Mouse (Mus musculus): ENCODE measurements around the gene Ppp1r14c.
"Not testable (repeated sequence)": the region's sequence is repeated elsewhere in the genome, so short reads cannot be mapped to it uniquely, and the experiment has no call there.

Ppp1r14c gene

DNA sequence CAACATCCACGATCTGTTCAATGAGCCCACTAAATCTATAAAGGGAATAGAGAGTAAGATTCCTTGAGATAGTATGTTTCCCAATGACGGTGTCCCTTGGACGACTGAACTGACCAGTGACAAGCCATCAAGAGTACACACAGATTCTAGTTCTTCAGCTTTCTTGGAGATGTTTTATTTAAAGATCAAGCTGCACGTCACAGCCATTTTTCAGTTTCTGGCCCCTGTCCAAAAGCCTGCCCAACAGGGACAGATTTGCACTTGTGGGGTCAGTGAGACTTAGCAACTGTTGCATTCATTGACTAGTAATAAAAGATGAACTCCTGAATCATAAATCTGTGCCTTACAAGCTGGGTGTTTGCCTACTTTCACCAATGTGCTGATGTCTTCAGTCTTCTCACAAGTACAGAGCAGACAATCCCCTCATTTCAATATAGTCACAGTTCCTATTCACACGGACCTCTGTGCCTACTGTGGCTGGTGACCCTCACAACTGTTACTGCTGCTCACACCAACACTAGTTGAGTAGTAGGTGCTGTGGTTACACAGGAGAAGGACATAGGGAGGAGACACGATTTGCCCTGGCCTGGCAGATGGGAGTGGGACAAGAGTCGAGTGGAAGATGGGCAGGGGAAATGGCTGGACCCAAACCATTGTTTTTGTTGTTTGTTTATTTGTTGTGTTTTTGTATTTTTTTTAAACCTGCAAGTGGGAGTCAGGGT lies 37.7 kb downstream of the Ppp1r14c start:
- no peak for DNase-seq

DNA sequence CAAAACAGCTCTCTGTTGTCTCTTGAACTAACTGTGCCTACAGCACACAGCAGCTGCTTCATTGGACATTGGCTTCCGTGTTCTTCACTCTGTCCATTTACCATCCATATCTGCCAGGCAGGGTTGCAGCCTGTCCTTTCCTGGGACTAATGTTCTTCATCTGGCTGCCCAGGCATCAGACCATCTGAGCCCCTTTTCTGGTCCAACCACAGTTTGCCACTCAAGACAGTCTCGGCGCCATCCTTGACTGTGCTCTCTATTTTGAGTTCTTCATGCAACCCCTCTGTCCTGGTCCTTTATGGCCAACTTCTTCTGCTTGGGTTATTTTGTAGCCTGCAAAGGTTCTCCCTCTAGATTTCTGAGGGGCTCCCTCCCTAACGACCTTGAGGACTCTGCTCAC lies 38.5 kb downstream of the Ppp1r14c start:
- no peak for DNase-seq

DNA sequence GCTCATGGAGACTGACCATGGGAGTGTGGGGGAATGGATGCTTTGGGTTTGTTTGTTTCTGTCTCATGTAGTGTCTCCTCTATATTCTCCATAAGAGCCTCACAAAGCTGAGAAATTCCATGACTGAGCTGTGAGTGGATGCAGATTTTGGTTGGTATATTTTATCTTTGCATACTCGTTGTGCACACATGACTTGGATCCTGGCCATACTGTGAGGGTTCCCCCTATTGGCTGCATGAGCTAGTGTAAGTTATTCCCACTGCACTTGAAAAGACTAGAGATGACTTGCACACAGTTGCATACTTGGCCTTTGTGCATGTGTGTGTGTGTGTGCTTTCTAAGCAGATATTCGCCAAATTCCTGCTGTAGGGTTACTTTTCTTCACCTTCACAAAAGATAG lies 40.4 kb downstream of the Ppp1r14c start:
- no peak for DNase-seq

DNA sequence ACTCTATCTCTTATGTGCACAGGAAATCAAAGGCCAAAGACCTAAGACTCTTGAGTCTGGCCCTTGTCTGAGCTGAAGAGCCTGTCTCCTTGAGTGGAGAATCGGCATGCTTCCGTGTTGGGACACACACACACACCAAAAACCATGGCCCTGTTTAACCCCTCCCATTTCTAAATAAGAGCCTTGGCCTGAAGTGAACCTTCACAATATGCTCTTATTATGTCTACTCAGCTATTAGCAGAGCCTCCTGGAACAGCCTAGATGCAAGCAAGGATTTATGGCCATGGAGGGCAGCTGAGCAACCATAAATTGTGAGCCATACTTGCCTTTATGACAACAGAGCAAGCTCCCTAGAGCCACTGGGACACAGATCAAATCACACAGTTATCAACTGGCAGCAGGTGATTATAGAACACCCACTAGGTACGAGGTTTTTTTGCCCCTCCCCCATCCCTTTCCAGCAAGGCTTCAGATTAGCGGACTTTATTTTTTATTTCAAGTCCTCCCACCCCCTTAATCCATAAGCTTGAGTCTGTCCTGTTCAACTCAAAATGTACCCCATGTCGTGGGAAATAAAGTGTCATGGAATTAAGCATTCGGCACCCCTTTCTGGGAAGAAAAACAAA lies 42.3 kb downstream of the Ppp1r14c start:
- no peak for DNase-seq

DNA sequence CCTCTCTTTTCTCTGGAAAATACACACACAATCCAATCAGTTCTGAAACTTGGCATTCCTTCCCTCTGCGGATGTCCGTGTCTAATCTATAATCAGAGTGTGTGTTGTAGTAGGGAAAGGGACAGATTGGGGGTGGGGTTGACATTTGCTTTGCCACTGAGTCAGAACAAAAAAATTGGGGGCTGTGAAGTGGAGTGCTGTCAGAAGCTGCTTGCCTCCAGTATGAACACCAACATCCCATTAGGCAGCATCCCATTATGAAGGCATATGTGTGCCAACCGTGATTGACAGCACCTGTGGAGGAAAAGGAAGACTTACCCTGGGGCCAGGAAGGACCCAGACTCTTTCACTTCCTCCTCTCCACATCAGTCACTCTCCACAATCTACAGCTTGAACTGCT lies 42.8 kb downstream of the Ppp1r14c start:
- no peak for DNase-seq

DNA sequence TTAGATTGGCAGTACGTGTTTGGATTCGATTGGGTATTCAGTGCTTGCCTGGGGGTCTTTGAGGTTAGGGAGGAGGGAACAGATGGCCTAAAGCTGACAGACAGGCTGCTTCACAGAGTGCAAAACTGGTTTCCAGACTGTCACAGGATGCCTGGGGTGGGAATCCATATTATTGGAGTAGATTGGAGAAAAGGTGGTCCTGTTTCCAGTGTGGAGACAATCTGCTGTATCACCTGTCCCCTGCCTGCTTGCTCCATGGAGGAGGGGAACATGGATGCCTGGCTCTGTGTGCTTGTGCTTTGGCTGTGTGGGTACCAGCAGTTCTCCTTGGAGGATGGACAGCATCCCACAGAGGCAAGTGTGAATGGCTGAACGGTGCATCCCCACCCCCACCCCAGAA lies 45.4 kb downstream of the Ppp1r14c start:
- no peak for DNase-seq

DNA sequence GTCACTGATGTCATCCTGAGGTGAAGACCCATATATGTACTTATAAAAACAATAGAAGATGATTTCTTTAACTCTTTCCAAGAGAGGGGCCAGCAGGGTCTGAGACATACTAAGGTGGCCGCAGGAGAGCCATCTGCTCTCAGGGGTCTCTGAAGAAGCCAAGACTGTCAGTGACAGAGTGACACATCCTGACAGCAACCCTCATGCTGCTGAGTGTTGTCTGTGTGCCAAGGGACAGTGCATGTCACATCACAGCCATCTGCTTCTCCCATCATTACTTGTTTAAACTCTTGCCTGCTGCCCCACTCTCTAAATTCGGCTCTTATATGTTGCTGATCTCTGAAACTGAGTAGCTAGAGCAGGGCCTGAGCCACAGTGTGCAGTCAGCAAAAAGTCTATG lies 45.8 kb downstream of the Ppp1r14c start:
- DNase-seq = no peak

DNA sequence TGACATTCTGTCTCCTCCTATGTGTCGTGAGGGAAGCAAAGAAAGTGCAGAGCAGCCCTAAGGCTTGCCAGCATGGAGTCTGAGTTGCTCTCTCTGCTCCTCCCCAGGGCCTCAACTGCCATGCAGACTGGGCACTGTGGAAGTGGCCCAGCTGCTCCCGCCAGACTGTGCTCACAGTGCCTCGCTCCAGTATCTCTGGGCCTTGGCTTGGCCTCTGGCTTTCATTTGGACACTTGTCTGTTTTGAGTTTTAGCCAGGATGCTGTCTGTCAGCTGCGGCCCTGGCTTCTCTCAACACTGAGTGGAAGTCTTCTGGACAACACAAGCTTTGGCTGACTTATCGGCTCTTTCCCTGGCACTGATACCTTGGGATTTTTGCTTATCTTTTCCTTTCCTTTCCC lies 49.0 kb downstream of the Ppp1r14c start:
- no peak for DNase-seq

DNA sequence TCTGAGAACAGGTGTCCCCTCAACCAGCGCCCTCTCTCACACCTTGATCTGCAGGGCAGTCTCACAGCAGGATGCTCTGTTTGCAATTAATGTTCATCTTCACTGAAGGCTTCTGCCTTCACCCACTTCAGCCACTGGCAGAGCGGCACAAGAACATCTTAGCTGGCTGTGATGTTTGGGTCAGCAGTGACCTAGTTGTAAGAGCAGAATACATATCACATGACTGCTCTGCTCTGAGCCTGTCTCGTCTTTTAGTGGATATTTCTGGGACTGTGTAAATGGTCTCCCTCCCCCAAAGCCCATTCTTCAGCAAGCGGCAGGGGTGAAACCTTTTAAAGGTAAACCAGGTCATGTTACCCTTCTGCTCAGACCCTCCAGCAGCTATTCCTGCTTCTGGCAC lies 50.7 kb downstream of the Ppp1r14c start:
- no peak for DNase-seq

DNA sequence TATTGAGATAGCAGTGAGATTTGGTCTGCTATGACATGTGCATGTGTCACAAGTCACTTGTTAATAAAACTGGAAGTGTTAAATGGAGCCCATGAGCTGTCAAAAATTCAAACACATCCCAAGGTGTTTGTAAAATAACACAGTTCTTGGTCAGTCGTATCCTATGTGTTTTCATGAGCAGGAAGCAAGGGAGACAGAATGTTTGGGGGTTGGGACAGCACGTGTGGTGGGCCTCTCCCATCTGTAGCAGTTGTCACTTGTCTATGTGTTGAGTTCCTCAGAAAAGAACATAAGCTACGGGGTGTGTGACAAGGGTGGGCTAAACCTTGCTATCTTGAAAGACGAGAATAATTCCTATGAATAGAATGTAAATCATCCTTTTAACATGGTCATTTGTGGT lies 51.6 kb downstream of the Ppp1r14c start:
- DNase-seq = no peak

DNA sequence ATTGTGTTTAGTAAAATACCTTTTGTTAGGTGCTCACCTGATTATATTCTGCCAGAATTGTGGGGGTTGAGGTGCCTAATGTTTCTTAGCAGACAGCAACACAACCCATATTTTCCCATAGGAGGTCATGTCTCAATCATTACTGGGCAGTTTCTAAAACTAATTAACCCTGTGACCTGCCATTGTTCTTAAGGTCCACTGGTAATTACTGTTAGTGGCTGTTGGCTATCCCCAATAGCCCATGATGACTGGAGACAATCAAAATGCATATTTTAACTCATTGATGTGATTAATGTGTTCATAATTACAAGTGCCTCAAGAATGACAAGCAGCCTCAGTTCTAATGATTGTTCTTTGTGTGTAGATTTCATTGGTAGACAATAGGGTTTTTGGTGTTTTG lies 58.2 kb downstream of the Ppp1r14c start:
- no peak for DNase-seq

DNA sequence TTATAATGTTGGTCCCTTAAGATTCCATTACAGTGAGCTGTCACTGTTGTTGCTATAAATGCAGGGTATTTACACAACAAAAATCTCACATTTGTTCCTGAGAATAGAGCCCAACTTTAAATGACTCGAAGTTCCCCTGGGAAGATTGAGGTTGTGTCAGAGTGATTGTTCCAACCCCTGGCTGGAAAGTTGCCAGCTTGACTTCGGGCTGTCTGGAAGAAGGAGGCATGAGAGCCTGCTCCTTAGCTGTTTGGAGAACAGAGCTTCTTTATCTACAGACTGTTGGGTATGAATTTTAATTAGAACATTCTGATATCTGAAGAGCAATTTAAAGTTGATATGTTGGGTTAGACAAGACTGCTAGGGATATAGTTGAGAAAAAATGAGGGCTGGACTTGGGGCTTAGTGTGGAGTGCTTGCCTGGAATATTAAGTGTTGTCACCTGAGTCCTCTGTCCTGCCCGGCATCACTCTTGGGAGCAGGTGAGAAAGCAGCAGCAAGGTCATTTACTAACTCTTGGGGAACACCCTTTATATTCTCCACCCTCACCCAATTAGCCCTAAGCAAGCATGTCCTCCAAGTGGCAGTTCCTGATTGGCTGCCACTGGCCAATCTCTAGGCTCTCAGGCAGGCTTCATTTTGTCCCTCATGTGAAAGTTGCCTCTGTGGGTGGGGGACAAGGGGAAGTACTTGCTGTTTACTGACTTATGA lies 62.0 kb downstream of the Ppp1r14c start:
- no peak for DNase-seq

DNA sequence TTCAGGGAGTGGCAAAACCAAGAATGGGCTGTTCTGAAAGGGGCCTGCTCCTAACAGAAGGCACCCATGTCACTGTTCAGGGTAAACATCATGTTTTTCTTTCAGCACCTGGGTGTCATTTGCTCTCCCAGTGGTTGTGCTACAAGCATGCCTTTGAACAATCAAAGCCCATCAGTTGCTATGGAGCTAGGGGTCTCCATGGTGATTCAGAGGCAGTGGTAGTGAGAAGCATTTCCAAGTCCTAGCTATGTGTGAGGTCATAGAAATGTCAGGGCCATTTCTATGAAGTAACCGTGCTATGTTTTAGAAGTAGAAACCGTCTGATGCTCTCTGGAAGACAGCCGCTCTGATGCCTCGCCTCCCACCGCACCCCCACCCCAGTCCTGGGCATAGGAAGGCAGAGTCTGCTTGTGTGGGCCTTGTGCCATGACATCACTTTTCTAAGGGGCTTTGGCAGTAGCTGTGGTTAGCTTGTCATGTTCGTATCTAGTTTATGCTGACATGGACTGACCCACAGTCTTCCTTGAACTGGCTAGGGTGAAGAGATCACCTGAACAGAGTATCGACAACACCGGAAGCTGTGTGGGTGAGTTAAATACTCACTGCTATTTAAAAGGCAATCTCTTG lies 69.1 kb downstream of the Ppp1r14c start:
- DNase-seq = no peak

DNA sequence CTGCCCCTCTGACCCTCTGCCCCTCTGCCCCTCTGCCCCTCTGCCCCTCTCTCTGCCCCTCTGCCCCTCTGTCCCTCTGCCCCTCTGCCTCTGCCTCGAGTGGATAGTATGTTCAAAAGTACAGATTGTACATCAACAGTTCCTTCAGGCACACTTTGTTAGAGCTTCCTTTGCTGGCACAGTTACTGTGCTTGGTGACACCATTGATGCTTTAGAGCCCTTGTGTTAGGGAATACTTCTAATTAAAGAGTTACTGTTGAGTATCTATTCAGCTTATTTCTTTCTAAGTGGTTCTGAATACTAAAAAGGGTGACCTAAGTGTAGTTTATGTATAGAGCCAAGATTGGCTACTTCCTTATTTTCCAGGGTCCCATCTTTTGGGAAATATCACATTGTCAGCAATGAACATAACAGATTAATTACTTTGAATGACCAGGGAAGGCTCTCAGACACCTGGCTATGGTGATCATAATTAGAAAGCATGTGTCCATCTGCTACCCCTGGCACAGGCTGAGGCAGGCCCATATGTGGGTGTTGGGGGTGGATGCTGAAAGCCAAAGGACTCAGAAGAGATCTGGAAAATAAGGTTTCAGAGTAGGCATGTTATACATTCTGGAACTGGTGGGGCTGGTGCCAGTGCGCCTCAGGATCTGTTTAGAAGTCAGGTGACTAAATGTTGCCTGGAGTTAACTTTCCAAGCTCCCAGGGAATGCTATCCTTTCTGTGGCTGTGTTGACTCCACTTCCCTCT lies 75.0 kb downstream of the Ppp1r14c start:
- DNase-seq = no peak

DNA sequence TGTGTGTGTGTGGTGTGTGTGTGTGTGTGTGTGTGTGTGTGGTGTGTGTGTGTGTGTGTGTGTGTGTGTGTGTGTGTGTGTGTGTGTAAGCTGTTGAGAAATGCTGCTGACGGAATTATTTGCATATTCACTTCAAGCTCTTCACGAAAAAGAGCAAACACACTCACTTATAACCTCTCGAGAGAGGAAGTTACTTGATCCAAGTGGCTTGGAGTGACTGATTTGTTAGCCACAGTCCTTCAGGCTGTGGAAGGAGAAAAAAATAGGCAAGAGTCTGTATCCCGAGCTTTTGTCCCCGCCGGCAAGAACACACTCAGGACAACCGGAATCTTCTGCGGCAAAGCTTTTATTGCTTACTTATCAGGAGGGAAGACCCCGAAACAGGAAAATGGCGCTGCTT lies 80.9 kb downstream of the Ppp1r14c start:
- not testable (repeated sequence) for DNase-seq

DNA sequence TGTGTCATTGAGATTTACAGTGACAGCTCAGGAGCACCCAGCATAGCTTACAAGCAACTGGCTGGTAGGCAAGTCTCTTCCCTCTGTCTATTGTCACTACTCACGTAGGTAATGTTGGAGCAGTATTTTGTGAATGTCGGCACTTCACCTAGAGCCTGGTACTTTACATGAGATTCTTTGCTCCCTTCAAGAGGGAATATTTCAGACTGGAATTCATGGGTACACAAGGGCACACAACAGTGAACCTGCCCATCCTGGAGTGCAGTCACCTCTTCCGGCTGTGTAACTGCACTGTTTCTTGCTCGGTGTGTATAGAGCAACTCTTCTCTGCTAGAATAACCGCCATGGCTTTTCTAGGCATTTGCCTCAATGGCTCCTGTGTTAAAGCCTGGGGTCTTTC lies 82.8 kb downstream of the Ppp1r14c start:
- DNase-seq = no peak

DNA sequence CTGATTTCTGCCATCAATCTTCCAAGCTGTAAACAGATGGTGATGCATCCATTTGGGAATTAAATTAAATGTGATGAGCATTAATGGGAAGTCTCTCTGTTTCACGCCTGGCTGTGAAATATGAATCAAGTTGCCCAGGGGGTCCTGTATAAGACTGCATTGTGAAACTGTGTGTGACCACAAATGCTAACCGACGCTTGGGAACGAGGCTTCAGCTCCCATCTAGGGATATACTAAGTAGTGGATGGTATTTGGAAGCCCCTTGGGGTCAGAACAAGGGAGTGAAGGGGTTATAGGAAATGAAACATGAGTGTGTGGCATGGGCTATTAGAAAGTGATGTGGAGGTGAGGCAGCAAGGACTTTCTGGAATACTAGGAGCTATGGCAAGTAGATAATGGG lies 86.1 kb downstream of the Ppp1r14c start:
- DNase-seq = no peak

DNA sequence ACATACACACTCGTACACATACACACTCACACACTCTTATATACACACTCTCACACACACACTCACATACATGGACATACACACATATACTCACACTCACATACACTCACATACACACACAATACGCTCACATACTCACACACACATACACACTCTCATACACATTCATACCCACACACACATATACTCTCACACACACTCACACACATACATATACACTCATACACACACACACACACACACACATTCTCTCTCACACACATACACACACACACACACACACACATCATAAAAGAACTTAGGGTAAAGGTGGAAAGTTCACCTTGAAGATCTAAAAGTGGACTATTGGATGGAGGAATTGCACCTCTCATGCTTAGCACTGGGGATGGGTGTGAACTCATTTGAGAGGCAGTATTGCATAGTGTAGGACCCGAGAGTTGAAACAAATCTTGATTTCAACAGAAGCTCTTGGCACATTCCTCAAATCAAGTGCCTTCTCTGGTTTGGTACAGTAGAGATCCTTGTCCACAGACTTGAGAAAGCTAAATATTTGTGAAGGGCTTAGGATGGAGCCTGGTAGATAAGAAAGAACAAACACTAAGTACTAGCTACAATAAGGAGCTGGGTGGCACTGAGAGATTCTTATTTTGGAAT lies 87.1 kb downstream of the Ppp1r14c start:
- no peak for DNase-seq

DNA sequence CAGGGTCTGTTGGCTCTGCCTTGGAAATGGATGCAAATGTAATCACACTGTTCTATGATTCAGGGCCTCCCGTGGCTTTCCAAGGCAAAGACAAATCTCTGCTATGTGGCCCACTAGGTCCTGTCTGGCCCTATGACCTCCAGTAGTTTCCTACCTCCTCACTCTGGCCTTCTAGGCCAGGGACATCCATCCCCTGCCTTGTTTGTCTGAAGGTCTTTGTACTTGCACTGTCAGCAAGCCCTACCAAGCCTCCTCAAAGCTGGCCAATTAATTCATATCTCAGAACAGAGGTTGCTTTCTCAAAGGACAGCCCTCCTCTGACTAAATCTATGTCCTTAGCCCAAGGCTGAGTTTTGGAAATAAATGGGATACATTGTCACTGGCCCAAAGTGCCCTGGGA lies 92.8 kb downstream of the Ppp1r14c start:
- DNase-seq = no peak

DNA sequence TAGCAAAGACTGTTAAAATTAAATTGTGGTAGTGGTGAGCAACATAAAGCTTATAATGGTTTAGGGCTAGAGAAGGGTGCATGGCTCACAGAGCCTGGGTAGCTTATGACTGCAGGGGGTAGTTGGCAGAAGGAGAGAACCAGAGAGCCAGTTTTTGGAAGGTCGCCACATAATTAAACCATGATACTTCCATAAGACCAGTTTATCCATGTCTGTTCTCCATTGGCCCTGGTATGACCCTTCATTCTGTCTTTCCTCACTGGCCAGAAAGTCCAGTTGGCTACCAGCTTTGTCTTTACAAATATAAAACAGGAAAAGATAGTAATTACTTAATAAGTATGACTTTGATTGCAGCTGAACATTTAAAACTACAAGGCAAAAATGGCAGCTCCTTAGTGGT lies 95.0 kb downstream of the Ppp1r14c start:
- no peak for DNase-seq

DNA sequence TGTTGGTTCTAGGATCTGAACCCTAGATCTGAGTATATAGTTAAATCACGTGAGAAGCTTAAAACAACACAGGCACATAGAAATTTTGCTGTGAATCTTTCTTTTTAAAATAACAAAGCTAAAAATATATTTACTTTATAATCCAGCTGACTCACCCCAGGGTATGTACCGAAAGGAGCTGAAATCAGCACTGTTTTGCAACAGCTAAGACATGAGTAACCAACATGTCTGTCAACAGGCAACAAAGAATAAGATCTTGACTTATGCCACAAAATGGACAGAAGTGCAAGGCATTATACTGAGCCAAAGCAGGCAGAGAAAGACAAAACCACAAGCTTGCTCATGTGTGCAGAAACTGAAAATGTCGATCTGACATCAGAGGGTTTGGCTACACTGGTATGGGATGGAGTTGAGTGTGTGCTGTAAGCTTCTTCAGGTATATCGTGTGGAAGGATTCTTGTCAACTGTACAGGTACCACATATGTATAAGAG lies 100.3 kb downstream of the Ppp1r14c start:
- DNase-seq = no peak

DNA sequence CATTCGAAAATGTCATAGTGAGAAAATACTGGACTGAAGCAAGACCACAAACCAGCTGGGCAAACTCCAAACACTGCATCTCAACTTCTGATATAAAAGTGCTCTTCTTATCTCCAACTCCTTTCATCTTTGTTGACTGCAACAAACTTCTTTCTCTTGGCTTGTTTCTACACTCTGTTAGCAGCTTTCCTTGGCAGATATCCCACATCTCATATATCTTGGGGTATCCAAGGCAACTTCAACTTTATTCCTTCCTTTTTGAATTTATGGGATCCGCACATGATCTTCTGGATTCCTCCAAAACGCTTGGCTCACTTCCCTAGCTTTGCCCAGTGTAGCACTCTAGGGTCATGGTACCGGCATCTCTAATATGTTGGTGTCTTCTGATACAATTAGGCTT lies 102.7 kb downstream of the Ppp1r14c start:
- DNase-seq = no peak

All from kidney, adult 18-20 months (tissue).